Mouse (Mus musculus): Measurements from ENCODE around the gene Btbd1. TPM values are rescaled to one million over a fixed set of nuclear protein-coding genes. Genes with fewer than 3 reads are reported as not detected.

The Btbd1 gene
- 77.8 and 84.7 TPM in 2 replicates for polyA plus RNA-seq (2012; rRNA removed)

GRCm38 (mm10) chr7:81829379-81829894, at the start of gene Btbd1:
Btbd1 (minus strand) TSS chr7:81829431.

GRCm38 (mm10) chr7:81858968-81859721, 29.9 kb upstream of the Btbd1 start, which contains the start of gene Tm6sf1:
Tm6sf1 (plus strand) TSS chr7:81859001.

GRCm38 (mm10) chr7:81855694-81856093, 26.5 kb upstream of the Btbd1 start, which contains the start of gene Gm10160:
Gm10160 (minus strand) TSS chr7:81855794.

GRCm38 (mm10) chr7:81789095-81789757, 40.0 kb downstream of the Btbd1 start, which contains the start of gene 3110040N11Rik:
3110040N11Rik (minus strand) TSS chr7:81789478.

GRCm38 (mm10) chr7:81762180-81763109, 66.8 kb downstream of the Btbd1 start, which contains the start of gene Ramac:
Ramac (plus strand) TSS chr7:81762925.

Other genes starting within 250 kb of the Btbd1 start
- 16.3 and 16.9 TPM in 2 replicates for gene Homer2, start 121.9 kb downstream of the Btbd1 start, polyA plus RNA-seq (2012; rRNA removed)
- gene Ramac, start 66.5 kb downstream of the Btbd1 start, polyA plus RNA-seq (2012; rRNA removed): 58.3 and 69.8 TPM in 2 replicates
- 50.0 and 50.7 TPM in 2 replicates for gene 3110040N11Rik, start 40.0 kb downstream of the Btbd1 start, polyA plus RNA-seq (2012; rRNA removed)
- not detected in 2 replicates for gene Gm10160, start 26.4 kb upstream of the Btbd1 start, polyA plus RNA-seq (2012; rRNA removed)
- 16.9 and 19.6 TPM in 2 replicates for gene Tm6sf1, start 29.6 kb upstream of the Btbd1 start, polyA plus RNA-seq (2012; rRNA removed)
- gene Hdgfl3, start 105.0 kb upstream of the Btbd1 start, polyA plus RNA-seq (2012; rRNA removed): 58.3 and 65.1 TPM in 2 replicates
- gene Bnc1, start 162.9 kb upstream of the Btbd1 start, polyA plus RNA-seq (2012; rRNA removed): 0.25 and 1.6 TPM in 2 replicates

Data from central nervous system, embryonic 14 days (tissue).